Mouse (Mus musculus): ENCODE measurements at regions not wholly inside any gene's neighbourhood (a gene's known extent, or its start where the extent isn't known, plus 50 kb on each side); places are given as distances from the start of the nearest gene placed in this dataset.

DNA sequence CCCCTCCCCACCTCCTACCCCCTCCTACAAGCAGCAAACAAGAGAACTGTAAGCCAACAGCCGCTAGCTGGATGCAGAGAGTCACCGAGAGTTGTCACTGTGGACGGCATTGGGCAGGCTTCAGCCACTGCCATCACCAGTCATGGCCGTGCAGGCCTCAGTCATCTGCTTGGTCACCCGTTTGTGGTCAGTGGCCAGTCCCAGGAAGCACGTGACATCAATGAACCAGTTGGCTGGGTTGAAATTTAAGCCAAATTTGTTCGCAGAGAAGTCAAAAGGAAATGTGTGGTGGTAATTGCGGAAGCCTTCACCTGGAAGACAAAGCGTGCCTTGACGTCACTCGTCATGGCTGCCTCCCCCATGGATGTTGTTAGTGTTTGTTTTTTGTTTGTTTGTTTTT, 60.7 kb upstream of the Tmem150c start:
- no peak for DNase-seq (ENCODE audit: low spot score)
- Histone ChIP-seq H3K9me3 (ENCODE audit: control insufficient read depth, low read length) (no peaks in the 10 kb centered on the region), H3K27me3 (ENCODE audit: control insufficient read depth, insufficient read depth, low read length) (no peaks in the 10 kb centered on the region), H3K9ac (ENCODE audit: low read length) (no peak overlapping the region), H3K4me1 (replicated peaks; ENCODE audit: control insufficient read depth, insufficient read depth, low read length) (0 out of 2 replicates have a peak, but pooled peaks cover 2% of the 10 kb centered on the region), H3K4me2 (ENCODE audit: low read depth, low read length, severe bottlenecking) (no peak overlapping the region), H3K36me3 (ENCODE audit: control insufficient read depth, insufficient read depth, low read length) (no peaks in the 10 kb centered on the region), H3K27ac (ENCODE audit: low read depth, low read length) (no peak overlapping the region), H3K4me3 (ENCODE audit: low read depth, low read length) (no peak overlapping the region)
- 89% methylated on average over 11 of the region's 11 CpGs for WGBS
- ATAC-seq (replicated peaks; ENCODE audit: low FRiP score), result no peak

DNA sequence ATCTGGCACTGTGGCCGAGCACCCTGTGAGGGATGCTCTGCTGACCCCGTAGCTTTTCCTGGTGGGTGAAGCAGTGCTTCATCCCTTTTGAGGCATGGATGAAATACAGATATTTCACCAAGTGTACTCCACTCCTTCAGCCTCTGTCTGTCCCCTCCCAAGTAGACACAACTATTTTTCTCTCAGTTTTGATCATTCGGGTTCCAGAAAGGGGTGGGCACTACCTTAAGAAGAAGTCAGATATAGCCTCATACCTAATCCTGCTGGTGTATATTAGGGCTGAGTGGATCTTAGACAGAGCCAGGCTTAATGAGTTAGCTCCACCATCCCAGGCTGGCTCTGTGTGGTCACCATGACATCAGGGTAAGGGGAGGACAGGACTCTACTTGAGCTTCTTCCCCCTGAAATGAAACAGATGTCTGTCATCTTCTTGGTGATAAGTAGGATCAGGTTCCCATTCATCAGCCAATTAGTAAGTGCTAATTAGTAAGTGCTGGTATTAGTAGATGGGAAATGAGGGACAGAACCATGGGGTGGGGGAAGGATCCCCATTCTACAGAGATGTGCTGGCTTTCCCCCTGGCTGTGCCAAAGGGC, 58.7 kb upstream of the Tmem150c start:
- no peak for DNase-seq (ENCODE audit: low spot score)
- H3K9me3 ChIP-seq (ENCODE audit: control insufficient read depth, low read length), result no peaks in the 10 kb centered on the region
- no peaks in the 10 kb centered on the region for H3K36me3 ChIP-seq (ENCODE audit: control insufficient read depth, insufficient read depth, low read length)
- no peak for ATAC-seq (replicated peaks; ENCODE audit: low FRiP score)
- WGBS, result 96% methylated on average over 3 of the region's 3 CpGs
- H3K27ac ChIP-seq (ENCODE audit: low read depth, low read length), result no peak overlapping the region
- H3K9ac ChIP-seq (ENCODE audit: low read length), result no peak overlapping the region
- H3K4me3 ChIP-seq (ENCODE audit: low read depth, low read length), result no peak overlapping the region
- H3K4me1 ChIP-seq (replicated peaks; ENCODE audit: control insufficient read depth, insufficient read depth, low read length), result 0 out of 2 replicates have a peak, but pooled peaks cover 2% of the 10 kb centered on the region
- no peaks in the 10 kb centered on the region for H3K27me3 ChIP-seq (ENCODE audit: control insufficient read depth, insufficient read depth, low read length)
- no peak overlapping the region for H3K4me2 ChIP-seq (ENCODE audit: low read depth, low read length, severe bottlenecking)

DNA sequence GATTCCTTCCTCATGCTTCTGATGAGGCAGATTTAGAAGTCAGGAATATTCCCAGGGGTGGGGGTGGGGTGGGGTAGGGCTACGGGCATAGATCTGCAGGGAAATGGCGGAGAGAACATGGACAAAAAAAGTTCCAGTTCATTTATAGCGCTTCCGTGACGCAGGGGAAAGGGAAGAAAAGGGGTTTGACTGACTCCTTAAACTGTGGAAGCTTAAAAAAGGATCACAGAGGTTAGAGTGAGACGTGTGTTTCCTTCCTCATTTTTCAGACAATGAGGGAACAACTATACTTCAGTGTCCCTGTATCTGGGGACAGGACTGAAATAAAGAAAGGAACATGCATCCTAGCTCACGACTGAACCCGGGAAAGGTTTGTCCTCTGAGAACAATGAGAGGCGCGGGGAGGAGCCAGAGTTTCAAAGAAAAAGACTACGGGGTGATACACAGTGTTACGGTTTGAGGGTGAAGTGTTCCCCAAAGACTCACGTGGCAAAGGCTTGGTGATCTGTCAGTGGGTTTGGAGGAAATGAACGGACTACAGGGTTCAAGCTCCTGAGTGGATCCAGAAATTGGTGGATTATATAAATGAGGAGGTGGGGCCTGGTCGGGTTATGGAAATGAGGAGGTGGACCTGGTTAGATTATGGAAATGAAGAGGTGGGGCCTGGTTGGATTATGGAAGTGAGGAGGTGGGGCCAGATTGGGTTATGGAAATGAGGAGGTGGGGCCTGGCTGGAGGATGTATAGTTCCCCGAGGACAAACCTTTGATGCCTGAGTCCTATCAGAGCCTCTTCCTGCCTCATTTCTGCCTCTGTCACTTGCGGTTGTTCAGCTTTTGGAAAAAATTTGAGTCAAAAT, 57.8 kb upstream of the Tmem150c start:
- H3K27ac ChIP-seq (ENCODE audit: low read depth, low read length), result no peak overlapping the region
- DNase-seq (ENCODE audit: low spot score) (no peak), ATAC-seq (replicated peaks; ENCODE audit: low FRiP score) (peak; percentile 70)
- H3K4me3 ChIP-seq (ENCODE audit: low read depth, low read length), result no peak overlapping the region
- H3K4me2 ChIP-seq (ENCODE audit: low read depth, low read length, severe bottlenecking), result peak overlapping the region; percentile 29; the same call in 1 of the 2 replicates
- H3K9ac ChIP-seq (ENCODE audit: low read length), result no peak overlapping the region
- H3K36me3 ChIP-seq (ENCODE audit: control insufficient read depth, insufficient read depth, low read length), result no peaks in the 10 kb centered on the region
- 12% methylated on average over 17 of the region's 17 CpGs for WGBS
- H3K4me1 ChIP-seq (replicated peaks; ENCODE audit: control insufficient read depth, insufficient read depth, low read length), result 0 out of 2 replicates have a peak, but pooled peaks cover 2% of the 10 kb centered on the region
- no peaks in the 10 kb centered on the region for H3K9me3 ChIP-seq (ENCODE audit: control insufficient read depth, low read length)
- no peaks in the 10 kb centered on the region for H3K27me3 ChIP-seq (ENCODE audit: control insufficient read depth, insufficient read depth, low read length)

DNA sequence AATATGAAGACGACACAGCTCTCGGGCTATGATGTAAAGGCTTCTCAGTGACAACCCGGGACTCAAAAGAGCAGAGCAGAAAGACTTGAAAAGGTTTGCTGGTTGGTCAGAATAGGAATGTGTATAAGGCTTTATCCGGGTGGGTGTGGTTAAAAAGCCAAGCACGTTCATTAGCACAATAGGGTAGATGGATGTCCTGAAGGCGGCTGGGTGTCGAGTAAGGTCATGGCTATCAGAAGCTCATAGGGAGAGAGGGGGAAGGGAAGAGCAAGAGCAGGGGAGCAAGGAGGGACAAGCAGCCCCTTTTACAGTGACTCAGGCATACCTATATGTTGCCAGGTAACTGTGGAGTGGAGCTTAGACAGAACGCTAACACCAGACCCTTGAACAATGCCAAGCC, 54.3 kb upstream of the Tmem150c start:
- 0 out of 2 replicates have a peak, but pooled peaks cover 2% of the 10 kb centered on the region for H3K4me1 ChIP-seq (replicated peaks; ENCODE audit: control insufficient read depth, insufficient read depth, low read length)
- H3K36me3 ChIP-seq (ENCODE audit: control insufficient read depth, insufficient read depth, low read length), result no peaks in the 10 kb centered on the region
- 69% methylated on average over 8 of the region's 8 CpGs for WGBS
- no peak overlapping the region for H3K27ac ChIP-seq (ENCODE audit: low read depth, low read length)
- DNase-seq (ENCODE audit: low spot score) (no peak), ATAC-seq (replicated peaks; ENCODE audit: low FRiP score) (no peak)
- H3K27me3 ChIP-seq (ENCODE audit: control insufficient read depth, insufficient read depth, low read length), result no peaks in the 10 kb centered on the region
- H3K9ac ChIP-seq (ENCODE audit: low read length), result no peak overlapping the region
- no peak overlapping the region for H3K4me3 ChIP-seq (ENCODE audit: low read depth, low read length)
- no peak overlapping the region for H3K4me2 ChIP-seq (ENCODE audit: low read depth, low read length, severe bottlenecking)
- H3K9me3 ChIP-seq (ENCODE audit: control insufficient read depth, low read length), result no peaks in the 10 kb centered on the region

DNA sequence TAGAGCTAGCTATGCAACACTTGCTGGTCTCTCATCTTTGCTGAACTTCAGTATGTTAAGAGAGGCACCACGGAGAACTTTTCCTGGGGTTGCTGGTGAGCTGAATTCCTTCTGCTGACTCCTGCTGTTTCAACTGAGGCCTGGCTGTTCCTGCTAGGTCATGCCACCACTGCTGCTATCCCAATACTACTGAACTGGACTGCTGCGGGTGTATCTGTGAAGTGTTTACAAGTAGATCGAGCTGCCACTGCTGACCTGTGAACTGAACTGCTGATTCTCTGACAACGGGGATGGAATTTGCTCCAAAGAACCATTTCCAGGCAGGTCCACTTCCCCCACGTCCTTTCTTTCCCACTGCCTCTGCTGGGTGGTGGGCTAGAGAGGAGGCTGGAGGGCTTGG, 51.1 kb upstream of the Tmem150c start:
- ATAC-seq (replicated peaks; ENCODE audit: low FRiP score) (no peak), DNase-seq (ENCODE audit: low spot score) (no peak)
- Histone ChIP-seq H3K27ac (ENCODE audit: low read depth, low read length) (no peak overlapping the region), H3K4me2 (ENCODE audit: low read depth, low read length, severe bottlenecking) (no peak overlapping the region), H3K4me1 (replicated peaks; ENCODE audit: control insufficient read depth, insufficient read depth, low read length) (no peaks in the 10 kb centered on the region), H3K9me3 (ENCODE audit: control insufficient read depth, low read length) (no peaks in the 10 kb centered on the region), H3K9ac (ENCODE audit: low read length) (no peak overlapping the region), H3K4me3 (ENCODE audit: low read depth, low read length) (no peak overlapping the region), H3K36me3 (ENCODE audit: control insufficient read depth, insufficient read depth, low read length) (no peaks in the 10 kb centered on the region), H3K27me3 (ENCODE audit: control insufficient read depth, insufficient read depth, low read length) (no peaks in the 10 kb centered on the region)
- 81% methylated on average over 5 of the region's 5 CpGs for WGBS
